Comparison of ENCODE assay signal across 19 mouse cellular contexts in genomic region chr17:77913962-77914450, GRCm38 (mm10).
"Had no signal": no experiment of that assay in that cellular context is flagged by ENCODE, and none has a peak within 500 bp of the region (broad histone marks: within the 10 kb centered on the region; RNA-seq: fewer than 3 reads in every experiment).

No protein-coding gene starts in this region.

- H3K27me3 ChIP-seq: lung, embryonic 15.5 days; midbrain, embryonic 12.5 days; neural tube, embryonic 13.5 days; neural tube, embryonic 15.5 days; stomach, embryonic 15.5 days had no signal

- H3K4me2 ChIP-seq: lung, embryonic 15.5 days; midbrain, embryonic 12.5 days; neural tube, embryonic 13.5 days; neural tube, embryonic 15.5 days; stomach, embryonic 15.5 days had no signal

- H3K27ac ChIP-seq: lung, embryonic 15.5 days; midbrain, embryonic 10.5 days; midbrain, embryonic 12.5 days; neural tube, embryonic 13.5 days; neural tube, embryonic 15.5 days; stomach, embryonic 15.5 days; stomach, postnatal 0 days had no signal

- H3K9me3 ChIP-seq: lung, embryonic 15.5 days; midbrain, embryonic 10.5 days; midbrain, embryonic 12.5 days; neural tube, embryonic 13.5 days; neural tube, embryonic 15.5 days; stomach, embryonic 15.5 days had no signal

- H3K9ac ChIP-seq: lung, embryonic 15.5 days; midbrain, embryonic 12.5 days; neural tube, embryonic 13.5 days; neural tube, embryonic 15.5 days; stomach, embryonic 15.5 days had no signal

- ATAC-seq: midbrain, embryonic 16.5 days had no signal

- DNase-seq: lung, adult 18-20 months; lung, postnatal 10 days; lung, postnatal 4 days; midbrain, embryonic 14.5 days; retina, postnatal 1 day; right cerebral cortex, adult 18-20 months; right cerebral cortex, postnatal 14 days; thymus, adult 2 months; thymus, postnatal 25 days; thymus, postnatal 4 days had no signal

- H3K4me3 ChIP-seq: lung, embryonic 15.5 days; midbrain, embryonic 10.5 days; midbrain, embryonic 12.5 days; myocyte; neural tube, embryonic 13.5 days; neural tube, embryonic 15.5 days; stomach, embryonic 15.5 days had no signal

- H3K4me1 ChIP-seq: lung, embryonic 15.5 days; midbrain, embryonic 10.5 days; midbrain, embryonic 12.5 days; neural tube, embryonic 13.5 days; neural tube, embryonic 15.5 days; stomach, embryonic 15.5 days had no signal

- H3K36me3 ChIP-seq: lung, embryonic 15.5 days; midbrain, embryonic 10.5 days; midbrain, embryonic 12.5 days; neural tube, embryonic 13.5 days; neural tube, embryonic 15.5 days; stomach, embryonic 15.5 days had no signal
